Mouse (Mus musculus) lung, adult 2 months (tissue): ENCODE measurements around the gene Cacng3. TPM values are rescaled to one million over a fixed set of nuclear protein-coding genes. Genes with fewer than 3 reads are reported as not detected.

Source experiments
- DNase-seq: peaks from one replicate; pipeline ENCODE4 v3.0.0; 2022
- H3K4me1 ChIP-seq: fragments of 200-500 bp; 2 replicates; pipeline ENCODE4 v1.6.1; 2011; ENCODE audit warnings: low read length; ENCODE audit not compliant: control insufficient read depth, insufficient read depth
- H3K4me3 ChIP-seq: fragments of 200-500 bp; replicated peaks from 2 replicates; pipeline ENCODE3; 2011; ENCODE audit warnings: low read depth, mild to moderate bottlenecking, control low read depth, low read length; ENCODE audit errors: extremely low read depth
- CTCF ChIP-seq: fragments of 200-500 bp; IDR thresholded peaks from 2 replicates; pipeline ENCODE4 v1.5.1; 2011; ENCODE audit warnings: mild to moderate bottlenecking, low read length, control low read depth; ENCODE audit not compliant: insufficient read depth
- POLR2A ChIP-seq: fragments of 200-500 bp; IDR thresholded peaks from 2 replicates; pipeline ENCODE4 v1.6.1; 2011; ENCODE audit warnings: low read depth, mild to moderate bottlenecking, control low read depth, low read length, borderline replicate concordance; ENCODE audit errors: extremely low read depth
- WGBS: fragments of 180-500 bp; shearing (Covaris S2); methylation state at CpG from one replicate; pipeline ENCODE4 v1.1.7; 2018; 5-methylcytosine and 5-hydroxymethylcytosine counted together
- polyA plus RNA-seq: library from polyadenylated mRNA; depleted of rRNA; stranded (reverse); fragments of >200 nt; gene quantifications from 2 replicates; pipeline ENCODE4 v1.2.3, GENCODE M21; 2012

The Cacng3 gene
- polyA plus RNA-seq, 1 experiment, result not detected

GRCm38 (mm10) chr7:122652523-122652922, 17.8 kb upstream of the Cacng3 start:
- DNase-seq, result no peak
- 70% methylated on average over 3 of the region's 3 CpGs for WGBS
- no peak overlapping the region for H3K4me3 ChIP-seq
- no peaks in the 10 kb centered on the region for H3K4me1 ChIP-seq
- no peak for TF ChIP-seq POLR2A

GRCm38 (mm10) chr7:122656671-122657070, 13.6 kb upstream of the Cacng3 start:
- Histone ChIP-seq H3K4me3 (no peak overlapping the region), H3K4me1 (no peaks in the 10 kb centered on the region)
- TF ChIP-seq CTCF (no peak), POLR2A (no peak)
- WGBS, result 95% methylated on average over 3 of the region's 3 CpGs
- DNase-seq, result no peak

GRCm38 (mm10) chr7:122657423-122658126, 12.7 kb upstream of the Cacng3 start:
- 93% methylated on average over 5 of the region's 5 CpGs for WGBS

GRCm38 (mm10) chr7:122665311-122666049, 4.8 kb upstream of the Cacng3 start:
- H3K4me1 ChIP-seq, result no peaks in the 10 kb centered on the region; the same call in 1 of the 2 replicates
- H3K4me3 ChIP-seq, result no peak overlapping the region
- 33% methylated on average over 7 of the region's 7 CpGs for WGBS
- DNase-seq, result no peak
- TF ChIP-seq CTCF (no peak), POLR2A (no peak)

More at GRCm38 (mm10) chr7:122657423-122658126, 12.7 kb upstream of the Cacng3 start:
- H3K4me3 ChIP-seq, result no peak overlapping the region
- TF ChIP-seq POLR2A (no peak), CTCF (no peak)
- H3K4me1 ChIP-seq, result no peaks in the 10 kb centered on the region
- no peak for DNase-seq

GRCm38 (mm10) chr7:122667903-122668302, 2.4 kb upstream of the Cacng3 start:
- 22% methylated on average over 5 of the region's 5 CpGs for WGBS
- H3K4me1 ChIP-seq, result no peaks in the 10 kb centered on the region; the same call in 1 of the 2 replicates
- DNase-seq, result no peak
- H3K4me3 ChIP-seq, result no peak overlapping the region
- TF ChIP-seq CTCF, result peak; percentile 42
- TF ChIP-seq POLR2A, result no peak

- no peak overlapping the region for H3K4me3 ChIP-seq
- peak; percentile 51 for DNase-seq
- no peaks in the 10 kb centered on the region for H3K4me1 ChIP-seq
- 12% methylated on average over 45 of the region's 45 CpGs for WGBS
- no peak for TF ChIP-seq CTCF
- no peak for TF ChIP-seq POLR2A
Observed at GRCm38 (mm10) chr7:122670873-122671641, 765 bp downstream of the Cacng3 start.

- 40% methylated on average over 5 of the region's 5 CpGs for WGBS
- TF ChIP-seq CTCF (no peak), POLR2A (no peak)
- no peak for DNase-seq
- Histone ChIP-seq H3K4me1 (no peaks in the 10 kb centered on the region), H3K4me3 (no peak overlapping the region)
Observed at GRCm38 (mm10) chr7:122672981-122673380, 2.7 kb downstream of the Cacng3 start.

- Histone ChIP-seq H3K4me1 (no peaks in the 10 kb centered on the region), H3K4me3 (no peak overlapping the region)
- no peak for DNase-seq
- WGBS, result 81% methylated on average over 7 of the region's 7 CpGs
- no peak for TF ChIP-seq CTCF
- no peak for TF ChIP-seq POLR2A
Observed at GRCm38 (mm10) chr7:122675207-122675606, 4.9 kb downstream of the Cacng3 start.

GRCm38 (mm10) chr7:122701751-122702150, 31.5 kb downstream of the Cacng3 start:
- H3K4me3 ChIP-seq, result no peak overlapping the region
- no peaks in the 10 kb centered on the region for H3K4me1 ChIP-seq
- no peak for TF ChIP-seq POLR2A
- TF ChIP-seq CTCF, result no peak
- no peak for DNase-seq
- 51% methylated on average over 5 of the region's 5 CpGs for WGBS
